Mouse (Mus musculus) stomach, embryonic 16.5 days (tissue): ENCODE results near the gene Mon1b. TPM values are rescaled to one million over a fixed set of nuclear protein-coding genes. Genes with fewer than 3 reads are reported as not detected.

Experiments used
- ATAC-seq: fragments of 200-750 bp; cut with Nextera tagmentation; 2 replicates; pipeline ENCODE4 v1.8.0; 2017; ENCODE audit warnings: moderate number of reproducible peaks, moderate TSS enrichment; ENCODE audit not compliant: insufficient read depth, low FRiP score
- H3K27ac ChIP-seq: fragments of 300-500 bp; sonication (generic); 2 replicates; pipeline ENCODE4 v1.5.1; 2014; ENCODE audit warnings: low read length
- H3K27me3 ChIP-seq: fragments of 300-500 bp; sonication (generic); 2 replicates; pipeline ENCODE4 v1.6.1; 2014; ENCODE audit warnings: low read length, control low read depth, mixed read lengths; ENCODE audit not compliant: control insufficient read depth, insufficient read depth
- H3K36me3 ChIP-seq: fragments of 300-500 bp; sonication (generic); 2 replicates; pipeline ENCODE4 v1.6.1; 2014; ENCODE audit warnings: low read length; ENCODE audit not compliant: control insufficient read depth, insufficient read depth
- H3K4me1 ChIP-seq: fragments of 300-500 bp; sonication (generic); 2 replicates; pipeline ENCODE4 v1.6.1; 2014; ENCODE audit warnings: low read length, control low read depth, mixed read lengths; ENCODE audit not compliant: control insufficient read depth, insufficient read depth
- H3K4me2 ChIP-seq: fragments of 300-500 bp; sonication (generic); 2 replicates; pipeline ENCODE4 v1.6.1; 2014; ENCODE audit warnings: low read depth, low read length, mixed read lengths
- H3K4me3 ChIP-seq: fragments of 300-500 bp; sonication (generic); replicated peaks from 2 replicates; pipeline ENCODE4 v1.5.1; 2014; ENCODE audit warnings: mild to moderate bottlenecking, low read length
- H3K9ac ChIP-seq: fragments of 300-500 bp; sonication (generic); 2 replicates; pipeline ENCODE4 v1.6.1; 2014; ENCODE audit warnings: low read length
- H3K9me3 ChIP-seq: fragments of 300-500 bp; sonication (generic); replicated peaks from 2 replicates; pipeline ENCODE4 v1.6.1; 2016; ENCODE audit warnings: low read length, control low read depth; ENCODE audit not compliant: control insufficient read depth
- WGBS: fragments of 180-500 bp; shearing (Covaris S2); extraction: QIAGEN DNeasy Blood & Tissue Kit; methylation state at CpG from one replicate; pipeline ENCODE4 v1.1.7; 2014; 5-methylcytosine and 5-hydroxymethylcytosine counted together
- polyA plus RNA-seq: library from polyadenylated mRNA; unstranded; fragments of >200 nt; fragmentation: Nextera tagmentation; extraction: Ambion mirVana; gene quantifications from 2 replicates; pipeline ENCODE4 v1.2.1, GENCODE M21; 2015

Gene Mon1b
- polyA plus RNA-seq, 1 experiment from 2014 or later = 8.1 TPM

DNA sequence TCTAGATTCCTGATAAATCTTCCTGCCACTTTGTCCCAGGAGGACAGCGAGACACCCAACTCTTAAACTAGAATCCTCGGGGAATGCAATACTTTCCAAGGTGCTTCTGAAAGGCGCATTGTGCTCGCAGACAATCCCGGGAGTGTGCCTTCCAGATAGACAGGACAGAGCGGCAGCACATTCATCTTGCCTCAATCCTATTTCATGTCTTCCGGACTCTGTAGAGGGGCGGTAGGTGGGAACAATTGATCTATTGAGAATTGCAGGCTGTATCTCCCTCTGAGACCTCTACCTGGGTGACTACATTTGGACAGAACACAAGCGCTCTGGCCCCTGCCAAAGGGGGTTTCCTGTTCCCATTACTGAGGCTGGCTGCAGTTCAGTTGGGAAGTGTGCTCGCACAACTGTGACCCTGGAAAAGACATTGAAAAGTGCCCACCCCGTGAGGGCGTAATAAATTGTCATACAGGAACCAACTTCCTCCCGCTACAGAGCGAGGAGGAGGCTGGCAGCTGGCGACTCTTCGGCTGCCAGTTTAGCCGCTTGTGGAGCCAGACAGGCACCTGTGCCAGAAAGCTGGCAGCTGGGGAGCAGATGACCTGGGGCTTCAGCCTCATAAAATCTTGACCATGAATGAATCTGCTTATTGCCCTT is 52.6 kb downstream of the Mon1b start:
- WGBS = 67% methylated on average over 17 of the region's 17 CpGs
- Histone ChIP-seq H3K4me2 (0 out of 2 replicates have a peak overlapping the region, but pooled peaks have one; percentile 1), H3K36me3 (no peaks in the 10 kb centered on the region), H3K4me1 (no peaks in the 10 kb centered on the region), H3K27me3 (no peaks in the 10 kb centered on the region), H3K9ac (no peak overlapping the region), H3K9me3 (no peaks in the 10 kb centered on the region), H3K4me3 (no peak overlapping the region), H3K27ac (no peak overlapping the region)
- ATAC-seq = no peak

DNA sequence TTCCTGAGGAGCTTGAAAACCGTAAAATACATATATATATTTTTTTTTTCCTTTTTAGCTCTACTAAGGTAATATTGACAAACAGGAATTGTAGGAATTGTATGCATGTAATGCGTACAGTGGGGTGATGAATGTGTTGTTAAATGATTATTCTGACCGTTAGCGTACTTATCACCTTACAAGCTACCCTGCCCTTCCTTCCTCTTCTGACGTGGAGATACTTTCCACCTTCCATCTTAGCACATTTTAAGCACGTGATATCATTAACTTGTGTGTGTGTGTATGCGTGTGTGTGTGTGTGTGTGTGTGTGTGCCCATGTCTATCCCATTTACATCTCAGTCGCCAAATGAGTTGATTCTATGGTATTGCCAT is 53.1 kb downstream of the Mon1b start:
- Histone ChIP-seq H3K4me3 (no peak overlapping the region), H3K36me3 (no peaks in the 10 kb centered on the region), H3K4me1 (no peaks in the 10 kb centered on the region), H3K27ac (no peak overlapping the region), H3K4me2 (no peak overlapping the region), H3K9ac (no peak overlapping the region), H3K9me3 (no peaks in the 10 kb centered on the region), H3K27me3 (no peaks in the 10 kb centered on the region)
- 73% methylated on average over 8 of the region's 8 CpGs for WGBS
- no peak for ATAC-seq

DNA sequence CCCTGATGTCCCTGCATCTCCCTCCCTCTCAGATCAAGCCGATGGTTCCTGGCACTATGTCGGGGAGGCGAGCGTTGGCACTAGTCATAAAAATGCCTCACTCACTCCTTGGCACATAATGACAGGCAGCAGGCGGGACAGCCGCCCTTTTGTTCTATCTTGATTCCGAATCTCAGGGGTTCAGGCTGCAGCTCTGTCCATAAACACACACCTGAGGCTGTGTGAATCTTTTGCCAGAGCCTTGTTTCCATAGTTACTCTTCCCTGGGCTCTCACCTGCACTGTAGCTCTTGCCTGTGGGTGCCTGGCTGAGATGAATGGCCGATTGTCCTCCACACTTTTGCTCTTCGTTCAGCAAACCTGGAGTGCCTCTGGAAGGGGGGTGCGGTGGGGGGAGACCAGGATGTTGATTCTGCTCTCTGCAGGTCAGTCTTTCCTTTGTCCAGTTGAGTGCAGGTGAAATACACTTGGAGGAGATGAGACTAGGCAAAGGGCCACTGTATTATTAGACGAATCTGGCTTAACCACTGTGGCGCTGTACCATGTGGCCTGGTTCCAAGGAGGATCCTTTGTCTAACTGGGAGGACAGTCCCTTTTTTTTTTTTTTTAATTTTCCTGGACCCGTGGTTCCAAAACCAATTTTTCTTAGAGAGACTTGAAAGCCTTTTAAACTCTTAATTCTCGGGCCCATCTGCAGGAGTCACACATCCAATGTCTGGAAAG is 56.4 kb downstream of the Mon1b start:
- Histone ChIP-seq H3K4me2 (no peak overlapping the region), H3K27ac (no peak overlapping the region), H3K27me3 (no peaks in the 10 kb centered on the region), H3K9ac (no peak overlapping the region), H3K36me3 (no peaks in the 10 kb centered on the region), H3K4me1 (no peaks in the 10 kb centered on the region), H3K4me3 (no peak overlapping the region), H3K9me3 (no peaks in the 10 kb centered on the region)
- no peak for ATAC-seq
- WGBS = 69% methylated on average over 14 of the region's 14 CpGs

Other genes starting within 250 kb of the Mon1b start
- not detected in 2 replicates for gene Syce1l, start 7.6 kb downstream of the Mon1b start, polyA plus RNA-seq
- 0.96 and 1.6 TPM in 2 replicates for gene Adamts18, start 213.2 kb downstream of the Mon1b start, polyA plus RNA-seq